ENCODE assay signal across 28 mouse cellular contexts in genomic region chr10:26059662-26060307, GRCm38 (mm10). TPM values are rescaled to one million over a fixed set of nuclear protein-coding genes. Genes with fewer than 3 reads are reported as not detected.
A peak's percentile ranks its signal among the peaks of the same experiment; 100 is the strongest.
DNase-seq lines count a peak whose midpoint lies in the region; ATAC-seq lines count a peak whose summit lies in the region.
"Had no signal": no experiment of that assay in that cellular context is flagged by ENCODE, and none has a peak within 500 bp of the region (broad histone marks: within the 10 kb centered on the region; RNA-seq: fewer than 3 reads in every experiment).

No protein-coding gene starts in this region.

- no peaks in the 10 kb centered on the region for H3K27me3 ChIP-seq in midbrain, embryonic 15.5 days (replicated peaks)
- H3K27me3 ChIP-seq in midbrain, embryonic 13.5 days, result no peaks in the 10 kb centered on the region
- H3K27me3 ChIP-seq: forebrain, embryonic 12.5 days; heart, embryonic 15.5 days; hindbrain, embryonic 13.5 days; liver, embryonic 13.5 days; neural tube, embryonic 13.5 days; stomach, embryonic 15.5 days had no signal

- H3K9me3 ChIP-seq in midbrain, embryonic 15.5 days, result no peaks in the 10 kb centered on the region
- no peaks in the 10 kb centered on the region for H3K9me3 ChIP-seq in midbrain, embryonic 13.5 days
- H3K9me3 ChIP-seq: forebrain, embryonic 12.5 days; heart, embryonic 15.5 days; hindbrain, embryonic 13.5 days; liver, embryonic 13.5 days; neural tube, embryonic 13.5 days; stomach, embryonic 15.5 days had no signal

- no peak overlapping the region for H3K27ac ChIP-seq in midbrain, embryonic 15.5 days
- H3K27ac ChIP-seq in midbrain, embryonic 13.5 days, result no peak overlapping the region
- H3K27ac ChIP-seq: forebrain, embryonic 12.5 days; heart, embryonic 15.5 days; hindbrain, embryonic 13.5 days; liver, embryonic 13.5 days; neural tube, embryonic 13.5 days; stomach, embryonic 15.5 days had no signal

- H3K4me1 ChIP-seq in midbrain, embryonic 15.5 days, result no peaks in the 10 kb centered on the region
- H3K4me1 ChIP-seq in midbrain, embryonic 13.5 days (replicated peaks), result no peaks in the 10 kb centered on the region
- H3K4me1 ChIP-seq: forebrain, embryonic 12.5 days; heart, embryonic 15.5 days; hindbrain, embryonic 13.5 days; liver, embryonic 13.5 days; neural tube, embryonic 13.5 days; stomach, embryonic 15.5 days had no signal

- no peak overlapping the region for H3K4me2 ChIP-seq in midbrain, embryonic 15.5 days
- H3K4me2 ChIP-seq in midbrain, embryonic 13.5 days (replicated peaks), result no peak overlapping the region
- H3K4me2 ChIP-seq: forebrain, embryonic 12.5 days; heart, embryonic 15.5 days; hindbrain, embryonic 13.5 days; liver, embryonic 13.5 days; neural tube, embryonic 13.5 days; stomach, embryonic 15.5 days had no signal

- H3K36me3 ChIP-seq in midbrain, embryonic 15.5 days (replicated peaks), result no peaks in the 10 kb centered on the region
- peaks cover 4% of the 10 kb centered on the region; the same call in 1 of the 2 replicates for H3K36me3 ChIP-seq in midbrain, embryonic 13.5 days
- H3K36me3 ChIP-seq: forebrain, embryonic 12.5 days; heart, embryonic 15.5 days; liver, embryonic 13.5 days; neural tube, embryonic 13.5 days; stomach, embryonic 15.5 days had no signal

- no peak overlapping the region for H3K4me3 ChIP-seq in midbrain, embryonic 15.5 days
- H3K4me3 ChIP-seq in midbrain, embryonic 13.5 days (replicated peaks), result no peak overlapping the region
- H3K4me3 ChIP-seq: forebrain, embryonic 12.5 days; heart, embryonic 15.5 days; hindbrain, embryonic 13.5 days; liver, embryonic 13.5 days; myocyte; neural tube, embryonic 13.5 days; stomach, embryonic 15.5 days had no signal

- WGBS in midbrain, embryonic 15.5 days, result 85% methylated on average over 3 of the region's 3 CpGs
- 87% methylated on average over 3 of the region's 3 CpGs for WGBS in midbrain, embryonic 13.5 days

- no peak for DNase-seq in frontal cortex, postnatal 14 days (ENCODE audit: low spot score in 2 of 2)
- peak; percentile 24 to 67 for DNase-seq in frontal cortex, postnatal 36 days (ENCODE audit: low spot score in 2 of 2)
- peak; percentile 60 for DNase-seq in telencephalon, adult 2 months (ENCODE audit: low read depth, low spot score)
- DNase-seq in cerebellum, postnatal 36 days, result no peak
- DNase-seq: adrenal gland, postnatal 36 days; cerebellum, adult 11-12 months; cerebellum, postnatal 10 days; gastrocnemius, postnatal 36 days; heart, postnatal 36 days; kidney, adult 11 months; kidney, postnatal 4 days; liver, embryonic 13.5 days; lung, adult 2 months; lung, postnatal 14 days; midbrain, embryonic 14.5 days; thymus, adult 18-20 months; thymus, postnatal 4 days had no signal

- peak; percentile 91 for ATAC-seq in frontal cortex, adult (ENCODE audit: low TSS enrichment)
- 0 out of 2 replicates have a peak, but pooled peaks have one; percentile 38 for ATAC-seq in midbrain, embryonic 15.5 days (replicated peaks)
- no peak for ATAC-seq in midbrain, embryonic 13.5 days

- no peak overlapping the region for H3K9ac ChIP-seq in midbrain, embryonic 15.5 days
- H3K9ac ChIP-seq in midbrain, embryonic 13.5 days (replicated peaks), result no peak overlapping the region
- H3K9ac ChIP-seq: forebrain, embryonic 12.5 days; heart, embryonic 15.5 days; hindbrain, embryonic 13.5 days; liver, embryonic 13.5 days; neural tube, embryonic 13.5 days; stomach, embryonic 15.5 days had no signal

RNA-seq across cellular contexts. Expression of gene Gm9767, which starts 18.3 kb away (rescaled TPM):
- 1.3 and 2.4 TPM in 2 replicates for polyA plus RNA-seq in midbrain, embryonic 15.5 days (2015; fragmentation: Nextera tagmentation; extraction: Ambion mirVana)
- 1.3 and 1.5 TPM in 2 replicates for polyA plus RNA-seq in midbrain, embryonic 13.5 days (2015; fragmentation: Nextera tagmentation; extraction: Ambion mirVana)
- polyA plus RNA-seq: embryonic facial prominence, embryonic 11.5 days; heart, embryonic 15.5 days; kidney, embryonic 16.5 days; liver, embryonic 13.5 days had no signal

RNA-seq across cellular contexts. Expression of gene Tmem200a, which starts 19.1 kb away (rescaled TPM):
- 30.6 and 35.6 TPM in 2 replicates for polyA plus RNA-seq in midbrain, embryonic 15.5 days (2015; fragmentation: Nextera tagmentation; extraction: Ambion mirVana)
- 31.2 and 34.6 TPM in 2 replicates for polyA plus RNA-seq in midbrain, embryonic 13.5 days (2015; fragmentation: Nextera tagmentation; extraction: Ambion mirVana)

Comparison
In these comparisons a context has a peak if more than half of its experiments do, and no peak if none do; other contexts are left out.
1. DNase-seq: peak in frontal cortex, postnatal 36 days (2 of 2) and telencephalon, adult 2 months (single experiment); none in frontal cortex, postnatal 14 days (0 of 2) and cerebellum, postnatal 36 days (0 of 2).